Mouse (Mus musculus) intestine, embryonic 15.5 days (tissue): ENCODE data around the gene Cped1. TPM values are rescaled to one million over a fixed set of nuclear protein-coding genes. Genes with fewer than 3 reads are reported as not detected.

Source experiments
- ATAC-seq: fragments of 200-750 bp; cut with Nextera tagmentation; 2 replicates; pipeline ENCODE4 v1.8.0; 2017; ENCODE audit warnings: moderate TSS enrichment, moderate library complexity
- H3K27ac ChIP-seq: fragments of 300-500 bp; sonication (generic); 2 replicates; pipeline ENCODE4 v1.5.1; 2015; ENCODE audit warnings: mild to moderate bottlenecking, inconsistent platforms
- H3K27me3 ChIP-seq: fragments of 300-500 bp; sonication (generic); replicated peaks from 2 replicates; pipeline ENCODE4 v1.6.1; 2015; ENCODE audit warnings: inconsistent platforms
- H3K36me3 ChIP-seq: fragments of 300-500 bp; sonication (generic); 2 replicates; pipeline ENCODE4 v1.6.1; 2015; ENCODE audit warnings: inconsistent platforms
- H3K4me1 ChIP-seq: fragments of 300-500 bp; sonication (generic); replicated peaks from 2 replicates; pipeline ENCODE4 v1.6.1; 2015; ENCODE audit warnings: inconsistent platforms
- H3K4me2 ChIP-seq: fragments of 300-500 bp; sonication (generic); replicated peaks from 2 replicates; pipeline ENCODE4 v1.6.1; 2015; ENCODE audit warnings: mild to moderate bottlenecking, inconsistent platforms
- H3K4me3 ChIP-seq: fragments of 300-500 bp; sonication (generic); replicated peaks from 2 replicates; pipeline ENCODE4 v1.5.1; 2015; ENCODE audit warnings: inconsistent platforms
- H3K9ac ChIP-seq: fragments of 300-500 bp; sonication (generic); 2 replicates; pipeline ENCODE4 v1.6.1; 2015; ENCODE audit warnings: inconsistent platforms
- H3K9me3 ChIP-seq: fragments of 300-500 bp; sonication (generic); 2 replicates; pipeline ENCODE4 v1.6.1; 2016; ENCODE audit warnings: inconsistent platforms
- WGBS: fragments of 180-500 bp; shearing (Covaris S2); methylation state at CpG from one replicate; pipeline ENCODE4 v1.1.7; 2015; 5-methylcytosine and 5-hydroxymethylcytosine counted together
- polyA plus RNA-seq: library from polyadenylated mRNA; unstranded; fragments of >200 nt; fragmentation: Nextera tagmentation; extraction: Ambion mirVana; gene quantifications from 2 replicates; pipeline ENCODE4 v1.2.1, GENCODE M21; 2015

Gene Cped1
- polyA plus RNA-seq, 1 experiment from 2014 or later = 20.7 TPM

- peak; percentile 71 for ATAC-seq
- no peaks in the 10 kb centered on the region for H3K9me3 ChIP-seq
- 46% methylated on average over 14 of the region's 14 CpGs for WGBS
- no peaks in the 10 kb centered on the region for H3K36me3 ChIP-seq
- H3K4me2 ChIP-seq = no peak overlapping the region
- H3K4me1 ChIP-seq = no peaks in the 10 kb centered on the region
- H3K27me3 ChIP-seq = no peaks in the 10 kb centered on the region
- no peak overlapping the region for H3K27ac ChIP-seq
- no peak overlapping the region for H3K9ac ChIP-seq
- H3K4me3 ChIP-seq = no peak overlapping the region
These were observed 294.6 kb downstream of the Cped1 start for GRCm38 (mm10) chr6:22280217-22280861.

- no peak overlapping the region for H3K4me3 ChIP-seq
- 85% methylated on average over 4 of the region's 4 CpGs for WGBS
- no peak for ATAC-seq
These were observed 296.7 kb downstream of the Cped1 start for GRCm38 (mm10) chr6:22282405-22282804.

GRCm38 (mm10) chr6:22288004-22288736, 302.5 kb downstream of the Cped1 start, which contains the start of gene Wnt16:
Gene Wnt16, plus strand, starts transcription at chr6:22288227.
- H3K4me2 ChIP-seq = peak within 1 kb of the TSS; percentile 85
- WGBS = 3% methylated on average over 20 of the region's 20 CpGs
- peaks cover 17% of the 10 kb centered on the region for H3K27me3 ChIP-seq
- H3K9me3 ChIP-seq = no peaks in the 10 kb centered on the region
- 0 out of 2 replicates have a peak within 1 kb of the TSS, but pooled peaks have one; percentile 17 for H3K9ac ChIP-seq
- H3K27ac ChIP-seq = no peak within 1 kb of the TSS
- peak within 1 kb of the TSS; percentile 36 for H3K4me3 ChIP-seq
- H3K4me1 ChIP-seq = peaks cover 20% of the 10 kb centered on the region
- no peaks in the 10 kb centered on the region for H3K36me3 ChIP-seq
- peak; percentile 53 for ATAC-seq

More at GRCm38 (mm10) chr6:22282405-22282804, 296.7 kb downstream of the Cped1 start:
- Histone ChIP-seq H3K27me3 (no peaks in the 10 kb centered on the region), H3K9ac (no peak overlapping the region), H3K36me3 (no peaks in the 10 kb centered on the region), H3K27ac (no peak overlapping the region), H3K4me1 (no peaks in the 10 kb centered on the region), H3K4me2 (no peak overlapping the region), H3K9me3 (no peaks in the 10 kb centered on the region)

GRCm38 (mm10) chr6:22288737-22289460, 303.2 kb downstream of the Cped1 start:
- peak; percentile 77 for ATAC-seq
- H3K27me3 ChIP-seq = peaks cover 17% of the 10 kb centered on the region
- no peaks in the 10 kb centered on the region for H3K36me3 ChIP-seq
- peak overlapping the region; percentile 85 for H3K4me2 ChIP-seq
- H3K4me3 ChIP-seq = peak overlapping the region; percentile 36
- 2% methylated on average over 38 of the region's 38 CpGs for WGBS
- H3K27ac ChIP-seq = no peak overlapping the region
- no peaks in the 10 kb centered on the region for H3K9me3 ChIP-seq
- H3K9ac ChIP-seq = 0 out of 2 replicates have a peak overlapping the region, but pooled peaks have one; percentile 17
- H3K4me1 ChIP-seq = peaks cover 20% of the 10 kb centered on the region

- Histone ChIP-seq H3K4me2 (peak overlapping the region; percentile 85), H3K4me3 (peak overlapping the region; percentile 36), H3K27me3 (peaks cover 17% of the 10 kb centered on the region), H3K9ac (0 out of 2 replicates have a peak overlapping the region, but pooled peaks have one; percentile 17), H3K4me1 (peaks cover 20% of the 10 kb centered on the region), H3K9me3 (no peaks in the 10 kb centered on the region), H3K27ac (no peak overlapping the region), H3K36me3 (no peaks in the 10 kb centered on the region)
- WGBS = 3% methylated on average over 21 of the region's 21 CpGs
- no peak for ATAC-seq
These were observed 303.8 kb downstream of the Cped1 start for GRCm38 (mm10) chr6:22289461-22290021.

GRCm38 (mm10) chr6:22290790-22291189, 305.1 kb downstream of the Cped1 start:
- WGBS = 76% methylated on average over 8 of the region's 8 CpGs
- ATAC-seq = no peak
- Histone ChIP-seq H3K4me3 (no peak overlapping the region), H3K4me2 (no peak overlapping the region), H3K36me3 (no peaks in the 10 kb centered on the region), H3K9me3 (no peaks in the 10 kb centered on the region), H3K27ac (no peak overlapping the region), H3K9ac (no peak overlapping the region), H3K27me3 (peaks cover 17% of the 10 kb centered on the region), H3K4me1 (peaks cover 20% of the 10 kb centered on the region)

- Histone ChIP-seq H3K27ac (no peak overlapping the region), H3K4me3 (no peak overlapping the region), H3K9ac (no peak overlapping the region), H3K36me3 (no peaks in the 10 kb centered on the region), H3K4me1 (peaks cover 20% of the 10 kb centered on the region), H3K4me2 (no peak overlapping the region), H3K27me3 (peaks cover 17% of the 10 kb centered on the region), H3K9me3 (no peaks in the 10 kb centered on the region)
- WGBS = 36% methylated on average over 4 of the region's 4 CpGs
- ATAC-seq = no peak
These were observed 306.3 kb downstream of the Cped1 start for GRCm38 (mm10) chr6:22292056-22292455.

GRCm38 (mm10) chr6:22293922-22294321, 308.2 kb downstream of the Cped1 start:
- H3K4me1 ChIP-seq = peaks cover 8% of the 10 kb centered on the region
- no peak for ATAC-seq
- no peak overlapping the region for H3K4me2 ChIP-seq
- H3K9me3 ChIP-seq = no peaks in the 10 kb centered on the region
- peaks cover 6% of the 10 kb centered on the region for H3K27me3 ChIP-seq
- no peaks in the 10 kb centered on the region for H3K36me3 ChIP-seq
- H3K9ac ChIP-seq = no peak overlapping the region
- no peak overlapping the region for H3K27ac ChIP-seq
- WGBS = 65% methylated on average over 3 of the region's 3 CpGs
- H3K4me3 ChIP-seq = no peak overlapping the region

- Histone ChIP-seq H3K27ac (no peak overlapping the region), H3K27me3 (no peaks in the 10 kb centered on the region), H3K36me3 (no peaks in the 10 kb centered on the region), H3K4me1 (no peaks in the 10 kb centered on the region), H3K9ac (no peak overlapping the region), H3K4me3 (no peak overlapping the region), H3K4me2 (no peak overlapping the region), H3K9me3 (no peaks in the 10 kb centered on the region)
- ATAC-seq = no peak
- WGBS = 63% methylated on average over 6 of the region's 6 CpGs
These were observed 311.3 kb downstream of the Cped1 start for GRCm38 (mm10) chr6:22297028-22297427.

GRCm38 (mm10) chr6:22298059-22298458, 312.3 kb downstream of the Cped1 start:
- peak overlapping the region; percentile 34 for H3K4me2 ChIP-seq
- no peak for ATAC-seq

More at GRCm38 (mm10) chr6:22298059-22298458, 312.3 kb downstream of the Cped1 start:
- 51% methylated on average over 14 of the region's 14 CpGs for WGBS
- H3K9me3 ChIP-seq = no peaks in the 10 kb centered on the region
- H3K36me3 ChIP-seq = no peaks in the 10 kb centered on the region
- no peaks in the 10 kb centered on the region for H3K27me3 ChIP-seq
- H3K4me1 ChIP-seq = no peaks in the 10 kb centered on the region
- H3K27ac ChIP-seq = no peak overlapping the region
- no peak overlapping the region for H3K4me3 ChIP-seq
- H3K9ac ChIP-seq = no peak overlapping the region
